Mouse (Mus musculus) forebrain, embryonic 15.5 days (tissue): Measurements from ENCODE around the gene Ano10. TPM values are rescaled to one million over a fixed set of nuclear protein-coding genes. Genes with fewer than 3 reads are reported as not detected.
A peak's percentile ranks its signal among the peaks of the same experiment; 100 is the strongest.

Source experiments
- ATAC-seq: fragments of 200-750 bp; cut with Nextera tagmentation; replicated peaks from 2 replicates; pipeline ENCODE4 v1.8.0; 2017; ENCODE audit warnings: mild to moderate bottlenecking, moderate TSS enrichment, moderate library complexity
- H3K27ac ChIP-seq: fragments of 300-500 bp; sonication (generic); replicated peaks from 2 replicates; pipeline ENCODE4 v1.5.1; 2015; ENCODE audit warnings: mild to moderate bottlenecking, inconsistent platforms
- H3K27me3 ChIP-seq: fragments of 300-500 bp; sonication (generic); 2 replicates; pipeline ENCODE4 v1.6.1; 2015; ENCODE audit warnings: inconsistent platforms
- H3K36me3 ChIP-seq: fragments of 300-500 bp; sonication (generic); 2 replicates; pipeline ENCODE4 v1.6.1; 2015; ENCODE audit warnings: mild to moderate bottlenecking, inconsistent platforms
- H3K4me1 ChIP-seq: fragments of 300-500 bp; sonication (generic); 2 replicates; pipeline ENCODE4 v1.6.1; 2015; ENCODE audit warnings: inconsistent platforms
- H3K4me2 ChIP-seq: fragments of 300-500 bp; sonication (generic); replicated peaks from 2 replicates; pipeline ENCODE4 v1.6.1; 2015; ENCODE audit warnings: mild to moderate bottlenecking, inconsistent platforms
- H3K4me3 ChIP-seq: fragments of 300-500 bp; sonication (generic); 2 replicates; pipeline ENCODE4 v1.5.1; 2015; ENCODE audit warnings: mild to moderate bottlenecking, inconsistent platforms
- H3K9ac ChIP-seq: fragments of 300-500 bp; sonication (generic); replicated peaks from 2 replicates; pipeline ENCODE4 v1.6.1; 2015; ENCODE audit warnings: mild to moderate bottlenecking, inconsistent platforms
- H3K9me3 ChIP-seq: fragments of 300-500 bp; sonication (generic); 2 replicates; pipeline ENCODE4 v1.6.1; 2016; ENCODE audit warnings: inconsistent platforms
- whole genome bisulfite sequencing: fragments of 180-500 bp; shearing (Covaris S2); methylation state at CpG from one replicate; pipeline ENCODE4 v1.1.7; 2015; ENCODE audit warnings: mixed read lengths; 5-methylcytosine and 5-hydroxymethylcytosine counted together
- polyA plus RNA-seq: library from polyadenylated mRNA; unstranded; fragments of >200 nt; fragmentation: Nextera tagmentation; extraction: Ambion mirVana; gene quantifications from 2 replicates; pipeline ENCODE4 v1.2.1, GENCODE M21; 2015

The Ano10 gene
- polyA plus RNA-seq, 1 experiment from 2014 or later = 35.2 TPM

- H3K36me3 ChIP-seq = no peaks in the 10 kb centered on the region
- H3K9ac ChIP-seq = no peak overlapping the region
- H3K4me2 ChIP-seq = no peak overlapping the region
- ATAC-seq = no peak
- no peak overlapping the region for H3K27ac ChIP-seq
- H3K9me3 ChIP-seq = no peaks in the 10 kb centered on the region
- no peak overlapping the region for H3K4me3 ChIP-seq
- peaks cover 27% of the 10 kb centered on the region for H3K4me1 ChIP-seq
- WGBS = 75% methylated on average over 1 of the region's 1 CpGs
- no peaks in the 10 kb centered on the region for H3K27me3 ChIP-seq
These were observed 50.9 kb downstream of the Ano10 start for GRCm38 (mm10) chr9:122243297-122243696.

- Histone ChIP-seq H3K4me3 (no peak overlapping the region), H3K9me3 (no peaks in the 10 kb centered on the region), H3K36me3 (no peaks in the 10 kb centered on the region), H3K9ac (no peak overlapping the region), H3K4me2 (no peak overlapping the region), H3K27ac (no peak overlapping the region), H3K27me3 (no peaks in the 10 kb centered on the region), H3K4me1 (peaks cover 23% of the 10 kb centered on the region)
- ATAC-seq = no peak
- WGBS = 39% methylated on average over 7 of the region's 7 CpGs
These were observed 51.4 kb downstream of the Ano10 start for GRCm38 (mm10) chr9:122242856-122243255.

GRCm38 (mm10) chr9:122241812-122242400, 52.3 kb downstream of the Ano10 start:
- no peak overlapping the region for H3K4me3 ChIP-seq
- peak; percentile 15; the same call in 1 of the 2 replicates for ATAC-seq
- H3K36me3 ChIP-seq = no peaks in the 10 kb centered on the region
- 53% methylated on average over 10 of the region's 10 CpGs for WGBS
- H3K9ac ChIP-seq = no peak overlapping the region
- H3K27me3 ChIP-seq = no peaks in the 10 kb centered on the region
- no peaks in the 10 kb centered on the region for H3K9me3 ChIP-seq
- no peak overlapping the region for H3K4me2 ChIP-seq
- peaks cover 22% of the 10 kb centered on the region for H3K4me1 ChIP-seq
- no peak overlapping the region for H3K27ac ChIP-seq

GRCm38 (mm10) chr9:122240629-122241199, 53.5 kb downstream of the Ano10 start:
- Histone ChIP-seq H3K27ac (no peak overlapping the region), H3K4me3 (no peak overlapping the region), H3K4me1 (peaks cover 22% of the 10 kb centered on the region), H3K36me3 (no peaks in the 10 kb centered on the region), H3K27me3 (no peaks in the 10 kb centered on the region), H3K4me2 (no peak overlapping the region), H3K9ac (no peak overlapping the region), H3K9me3 (no peaks in the 10 kb centered on the region)
- 46% methylated on average over 8 of the region's 8 CpGs for WGBS
- no peak for ATAC-seq

GRCm38 (mm10) chr9:122234741-122235140, 59.5 kb downstream of the Ano10 start:
- 64% methylated on average over 3 of the region's 3 CpGs for WGBS
- H3K9ac ChIP-seq = no peak overlapping the region
- no peak overlapping the region for H3K27ac ChIP-seq
- no peaks in the 10 kb centered on the region for H3K27me3 ChIP-seq
- H3K9me3 ChIP-seq = no peaks in the 10 kb centered on the region
- H3K4me1 ChIP-seq = no peaks in the 10 kb centered on the region
- ATAC-seq = no peak
- H3K4me2 ChIP-seq = no peak overlapping the region
- no peak overlapping the region for H3K4me3 ChIP-seq
- no peaks in the 10 kb centered on the region for H3K36me3 ChIP-seq

GRCm38 (mm10) chr9:122233972-122234345, 60.3 kb downstream of the Ano10 start:
- WGBS = 77% methylated on average over 7 of the region's 7 CpGs

GRCm38 (mm10) chr9:122233316-122233971, 60.8 kb downstream of the Ano10 start:
- Histone ChIP-seq H3K9ac (no peak overlapping the region), H3K4me2 (no peak overlapping the region), H3K4me1 (no peaks in the 10 kb centered on the region), H3K36me3 (no peaks in the 10 kb centered on the region), H3K27me3 (no peaks in the 10 kb centered on the region), H3K4me3 (no peak overlapping the region), H3K9me3 (no peaks in the 10 kb centered on the region), H3K27ac (no peak overlapping the region)
- ATAC-seq = no peak
- 96% methylated on average over 8 of the region's 8 CpGs for WGBS

More at GRCm38 (mm10) chr9:122233972-122234345, 60.3 kb downstream of the Ano10 start:
- no peak overlapping the region for H3K27ac ChIP-seq
- no peak overlapping the region for H3K4me3 ChIP-seq
- no peaks in the 10 kb centered on the region for H3K9me3 ChIP-seq
- no peak overlapping the region for H3K4me2 ChIP-seq
- no peaks in the 10 kb centered on the region for H3K36me3 ChIP-seq
- H3K9ac ChIP-seq = no peak overlapping the region
- ATAC-seq = no peak
- no peaks in the 10 kb centered on the region for H3K4me1 ChIP-seq
- H3K27me3 ChIP-seq = no peaks in the 10 kb centered on the region

- Histone ChIP-seq H3K27me3 (no peaks in the 10 kb centered on the region), H3K36me3 (no peaks in the 10 kb centered on the region), H3K4me1 (no peaks in the 10 kb centered on the region), H3K27ac (no peak overlapping the region), H3K4me3 (no peak overlapping the region), H3K9me3 (no peaks in the 10 kb centered on the region), H3K4me2 (no peak overlapping the region), H3K9ac (no peak overlapping the region)
- no peak for ATAC-seq
- WGBS = 91% methylated on average over 2 of the region's 2 CpGs
These were observed 61.3 kb downstream of the Ano10 start for GRCm38 (mm10) chr9:122232912-122233311.

- 88% methylated on average over 4 of the region's 4 CpGs for WGBS
- Histone ChIP-seq H3K4me2 (no peak overlapping the region), H3K4me1 (no peaks in the 10 kb centered on the region), H3K36me3 (no peaks in the 10 kb centered on the region), H3K9me3 (no peaks in the 10 kb centered on the region), H3K27me3 (no peaks in the 10 kb centered on the region), H3K27ac (no peak overlapping the region), H3K4me3 (no peak overlapping the region), H3K9ac (no peak overlapping the region)
- ATAC-seq = no peak
These were observed 63.5 kb downstream of the Ano10 start for GRCm38 (mm10) chr9:122230701-122231100.

GRCm38 (mm10) chr9:122226419-122226818, 67.8 kb downstream of the Ano10 start:
- H3K4me1 ChIP-seq = peaks cover 12% of the 10 kb centered on the region
- no peaks in the 10 kb centered on the region for H3K36me3 ChIP-seq
- H3K27ac ChIP-seq = no peak overlapping the region
- H3K27me3 ChIP-seq = no peaks in the 10 kb centered on the region
- no peaks in the 10 kb centered on the region for H3K9me3 ChIP-seq
- no peak overlapping the region for H3K4me2 ChIP-seq
- ATAC-seq = no peak
- 94% methylated on average over 4 of the region's 4 CpGs for WGBS
- no peak overlapping the region for H3K4me3 ChIP-seq
- H3K9ac ChIP-seq = no peak overlapping the region

GRCm38 (mm10) chr9:122225309-122225708, 68.9 kb downstream of the Ano10 start:
- H3K9ac ChIP-seq = no peak overlapping the region
- H3K4me2 ChIP-seq = no peak overlapping the region
- peak; percentile 58; the same call in 1 of the 2 replicates for ATAC-seq
- H3K9me3 ChIP-seq = no peaks in the 10 kb centered on the region
- H3K27ac ChIP-seq = no peak overlapping the region
- peaks cover 12% of the 10 kb centered on the region for H3K4me1 ChIP-seq
- H3K36me3 ChIP-seq = no peaks in the 10 kb centered on the region
- no peak overlapping the region for H3K4me3 ChIP-seq
- H3K27me3 ChIP-seq = no peaks in the 10 kb centered on the region
- WGBS = 40% methylated on average over 7 of the region's 7 CpGs

GRCm38 (mm10) chr9:122223005-122223404, 71.2 kb downstream of the Ano10 start:
- WGBS = 9% methylated on average over 8 of the region's 8 CpGs
- no peaks in the 10 kb centered on the region for H3K9me3 ChIP-seq
- peak overlapping the region; percentile 65 for H3K27ac ChIP-seq
- H3K9ac ChIP-seq = no peak overlapping the region
- no peak overlapping the region for H3K4me2 ChIP-seq
- H3K36me3 ChIP-seq = no peaks in the 10 kb centered on the region
- H3K27me3 ChIP-seq = no peaks in the 10 kb centered on the region
- peaks cover 12% of the 10 kb centered on the region for H3K4me1 ChIP-seq
- ATAC-seq = no peak; the same call in 1 of the 2 replicates
- H3K4me3 ChIP-seq = no peak overlapping the region
